Mouse (Mus musculus) testis, adult 2 months (tissue): Measurements from ENCODE around the gene Col23a1.

Source experiments
- CTCF ChIP-seq: fragments of 200-500 bp; IDR thresholded peaks from 2 replicates; pipeline ENCODE4 v1.5.1; 2012; ENCODE audit warnings: low read depth, mild to moderate bottlenecking, inconsistent platforms, low read length, moderate library complexity; ENCODE audit not compliant: control insufficient read depth, insufficient read depth, insufficient replicate concordance
- POLR2A ChIP-seq: fragments of 200-500 bp; IDR thresholded peaks from 2 replicates; pipeline ENCODE4 v1.6.1; 2012; ENCODE audit warnings: low read depth, mild to moderate bottlenecking, inconsistent platforms, low read length, moderate library complexity; ENCODE audit not compliant: control insufficient read depth

DNA sequence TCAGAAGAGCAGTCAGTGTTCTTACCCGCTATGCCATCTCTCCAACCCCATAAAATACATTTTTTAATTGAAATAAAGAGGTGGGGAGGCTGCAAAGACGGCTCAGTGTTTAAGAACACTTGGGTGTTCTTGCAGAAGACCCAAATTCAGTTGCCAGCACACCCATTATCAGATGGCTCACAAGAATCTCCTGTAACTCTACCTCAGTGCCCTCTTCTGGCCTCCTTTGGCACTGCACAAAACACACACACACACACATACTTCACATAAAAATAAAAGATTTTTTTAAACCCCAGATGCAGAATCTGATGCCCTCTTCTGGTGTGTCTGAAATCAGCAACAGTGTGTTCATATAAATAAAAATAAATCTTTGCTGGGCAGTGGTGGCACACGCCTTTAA lies 299.1 kb downstream of the Col23a1 start:
- TF ChIP-seq CTCF (no peak), POLR2A (no peak)
